Mouse (Mus musculus) liver, embryonic 11.5 days (tissue): ENCODE measurements around the gene Dusp1. TPM values are rescaled to one million over a fixed set of nuclear protein-coding genes. Genes with fewer than 3 reads are reported as not detected.
A peak's percentile ranks its signal among the peaks of the same experiment; 100 is the strongest.

Experiments
- ATAC-seq: fragments of 200-750 bp; cut with Nextera tagmentation; replicated peaks from 2 replicates; pipeline ENCODE4 v1.8.0; 2017; ENCODE audit warnings: moderate number of reproducible peaks, mild to moderate bottlenecking, moderate TSS enrichment, moderate library complexity; ENCODE audit not compliant: low FRiP score
- DNase-seq: peaks from one replicate; pipeline ENCODE4 v3.0.0-alpha.2; 2017; ENCODE audit warnings: low spot score
- H3K27ac ChIP-seq: fragments of 300-500 bp; sonication (generic); 2 replicates; pipeline ENCODE4 v1.5.1; 2014; ENCODE audit warnings: mild to moderate bottlenecking, low read depth, low read length, control low read depth
- H3K27me3 ChIP-seq: fragments of 300-500 bp; sonication (generic); replicated peaks from 2 replicates; pipeline ENCODE4 v1.6.1; 2014; ENCODE audit warnings: low read length, mixed read lengths; ENCODE audit not compliant: control insufficient read depth, insufficient read depth
- H3K36me3 ChIP-seq: fragments of 300-500 bp; sonication (generic); 2 replicates; pipeline ENCODE4 v1.6.1; 2014; ENCODE audit warnings: mild to moderate bottlenecking, low read length, moderate library complexity, mixed read lengths; ENCODE audit not compliant: control insufficient read depth, insufficient read depth
- H3K4me1 ChIP-seq: fragments of 300-500 bp; sonication (generic); replicated peaks from 2 replicates; pipeline ENCODE4 v1.6.1; 2014; ENCODE audit warnings: low read length, mixed read lengths; ENCODE audit not compliant: control insufficient read depth, insufficient read depth
- H3K4me2 ChIP-seq: fragments of 300-500 bp; sonication (generic); 2 replicates; pipeline ENCODE4 v1.6.1; 2014; ENCODE audit warnings: mild to moderate bottlenecking, control low read depth, moderate library complexity
- H3K4me3 ChIP-seq: fragments of 300-500 bp; sonication (generic); 2 replicates; pipeline ENCODE4 v1.5.1; 2014; ENCODE audit warnings: low read depth, low read length, control low read depth
- H3K9ac ChIP-seq: fragments of 300-500 bp; sonication (generic); 2 replicates; pipeline ENCODE4 v1.6.1; 2014; ENCODE audit warnings: low read depth, low read length, control low read depth
- H3K9me3 ChIP-seq: fragments of 300-500 bp; sonication (generic); 2 replicates; pipeline ENCODE4 v1.6.1; 2016; ENCODE audit warnings: low read length, inconsistent platforms, mixed read lengths; ENCODE audit not compliant: control insufficient read depth
- WGBS: fragments of 180-500 bp; shearing (Covaris S2); extraction: QIAGEN DNeasy Blood & Tissue Kit; methylation state at CpG from one replicate; pipeline ENCODE4 v1.1.7; 2014; 5-methylcytosine and 5-hydroxymethylcytosine counted together
- polyA plus RNA-seq: library from polyadenylated mRNA; unstranded; fragments of >200 nt; fragmentation: Nextera tagmentation; extraction: Ambion mirVana; gene quantifications from 2 replicates; pipeline ENCODE4 v1.2.1, GENCODE M21; 2014

Gene Dusp1
- polyA plus RNA-seq, 1 experiment from 2014 or later: 18.6 TPM

DNA sequence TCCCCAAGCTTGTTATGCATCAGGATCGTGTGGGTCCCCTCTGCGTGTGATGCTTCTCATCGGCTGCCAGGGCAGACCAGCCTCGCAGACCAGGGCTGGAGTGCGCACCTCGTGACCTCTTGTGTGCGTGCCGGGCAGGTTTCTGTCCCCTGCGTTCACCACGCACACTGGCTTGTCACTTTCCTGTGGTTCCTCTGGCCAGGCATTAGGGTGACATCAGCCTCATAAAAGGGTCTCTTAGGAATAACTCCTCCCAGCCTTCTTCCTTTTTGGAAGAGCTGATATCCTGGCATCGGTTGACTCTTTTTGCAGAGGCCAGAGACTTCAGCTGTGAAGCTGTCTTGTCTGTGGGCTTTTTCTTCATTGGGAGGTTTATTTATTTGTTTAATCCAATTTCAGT lies 12.2 kb upstream of the Dusp1 start:
- DNase-seq (no peak), ATAC-seq (no peak)
- Histone ChIP-seq H3K9me3 (no peaks in the 10 kb centered on the region), H3K4me3 (no peak overlapping the region), H3K27ac (no peak overlapping the region), H3K9ac (no peak overlapping the region), H3K4me2 (no peak overlapping the region), H3K27me3 (no peaks in the 10 kb centered on the region), H3K4me1 (peaks cover 34% of the 10 kb centered on the region), H3K36me3 (peaks cover 2% of the 10 kb centered on the region)
- WGBS: 89% methylated on average over 11 of the region's 11 CpGs

DNA sequence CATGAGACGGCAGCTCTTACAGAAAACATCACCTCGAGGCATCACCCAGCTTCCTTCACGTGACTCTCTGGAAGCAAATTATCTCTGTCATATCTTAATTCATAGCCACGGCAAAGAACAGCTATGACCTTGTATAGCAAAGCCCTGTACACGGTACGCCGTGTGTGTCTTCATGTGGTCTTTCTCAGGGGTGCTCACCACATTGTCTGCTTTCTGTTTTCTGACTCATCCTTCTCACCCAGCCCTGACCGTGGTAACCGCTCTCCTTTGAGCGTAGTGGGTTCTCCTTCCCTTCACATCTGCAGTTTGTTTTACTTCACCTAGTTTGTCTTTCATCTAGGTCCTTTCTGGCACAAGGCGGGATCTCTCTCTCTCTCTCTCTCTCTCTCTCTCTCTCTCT lies 10.3 kb upstream of the Dusp1 start:
- H3K27me3 ChIP-seq: no peaks in the 10 kb centered on the region
- H3K4me3 ChIP-seq: no peak overlapping the region
- 91% methylated on average over 11 of the region's 11 CpGs for WGBS
- H3K36me3 ChIP-seq: peaks cover 15% of the 10 kb centered on the region
- no peak overlapping the region for H3K9ac ChIP-seq
- no peak overlapping the region for H3K4me2 ChIP-seq
- H3K9me3 ChIP-seq: no peaks in the 10 kb centered on the region
- peaks cover 34% of the 10 kb centered on the region for H3K4me1 ChIP-seq
- DNase-seq (no peak), ATAC-seq (no peak)
- no peak overlapping the region; the same call in 1 of the 2 replicates for H3K27ac ChIP-seq

DNA sequence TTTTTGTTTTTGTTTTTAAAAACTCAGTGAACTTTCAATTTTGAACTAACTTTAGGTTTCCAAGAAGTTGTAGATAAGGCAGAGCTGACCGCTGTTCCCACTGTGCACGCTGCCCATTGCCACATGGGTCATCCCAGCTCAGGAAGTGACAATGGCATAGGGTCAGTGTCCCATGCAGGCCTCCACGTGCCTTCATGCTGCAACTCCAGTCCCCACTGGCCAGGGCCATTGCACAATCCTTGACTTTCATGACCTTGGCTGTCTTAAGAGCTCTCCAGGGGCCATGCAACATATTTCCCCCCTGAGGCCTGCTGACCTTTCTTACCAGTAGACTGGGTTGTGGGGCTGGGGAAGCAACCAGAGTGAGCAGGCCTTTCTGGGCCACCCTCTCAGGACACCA lies 9.4 kb upstream of the Dusp1 start:
- H3K27ac ChIP-seq: no peak overlapping the region

DNA sequence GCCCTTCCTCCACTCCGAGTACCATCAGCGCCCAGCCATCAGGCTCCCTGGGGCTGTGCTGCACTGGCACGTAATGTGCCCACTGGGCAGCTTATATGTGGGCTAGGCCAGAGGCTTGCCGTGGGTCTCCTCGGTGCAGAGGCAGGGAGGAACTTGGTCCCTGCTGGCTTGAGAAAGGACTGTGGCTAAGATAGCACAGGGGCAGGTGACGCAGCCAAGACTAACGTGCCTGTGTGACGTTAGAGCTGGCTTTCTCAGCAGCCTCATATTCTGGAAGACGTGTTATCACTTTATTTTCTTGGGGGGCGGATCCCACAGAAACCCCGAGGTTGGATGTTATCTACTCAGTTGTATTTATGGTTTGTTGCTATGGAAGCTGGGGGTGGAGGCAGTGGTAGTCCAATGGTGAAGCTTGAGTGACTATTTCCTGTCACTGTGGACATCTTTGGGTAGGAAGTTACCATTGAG lies 8.8 kb upstream of the Dusp1 start:
- WGBS: 61% methylated on average over 11 of the region's 11 CpGs
- no peak for DNase-seq
- peak overlapping the region; percentile 14; the same call in 1 of the 2 replicates for H3K4me2 ChIP-seq
- H3K4me1 ChIP-seq: peaks cover 29% of the 10 kb centered on the region
- peaks cover 20% of the 10 kb centered on the region for H3K36me3 ChIP-seq
- H3K9ac ChIP-seq: 0 out of 2 replicates have a peak overlapping the region, but pooled peaks have one; percentile 8
- no peaks in the 10 kb centered on the region for H3K9me3 ChIP-seq
- no peak overlapping the region for H3K27ac ChIP-seq
- H3K4me3 ChIP-seq: no peak overlapping the region
- H3K27me3 ChIP-seq: no peaks in the 10 kb centered on the region
- ATAC-seq: peak; percentile 75

More for the DNA sequence above, 9.4 kb upstream of the Dusp1 start:
- ATAC-seq: no peak
- Histone ChIP-seq H3K9ac (no peak overlapping the region), H3K36me3 (peaks cover 19% of the 10 kb centered on the region), H3K4me2 (no peak overlapping the region), H3K4me3 (no peak overlapping the region), H3K27me3 (no peaks in the 10 kb centered on the region), H3K9me3 (no peaks in the 10 kb centered on the region), H3K4me1 (peaks cover 35% of the 10 kb centered on the region)
- 67% methylated on average over 3 of the region's 3 CpGs for WGBS
- DNase-seq: no peak

DNA sequence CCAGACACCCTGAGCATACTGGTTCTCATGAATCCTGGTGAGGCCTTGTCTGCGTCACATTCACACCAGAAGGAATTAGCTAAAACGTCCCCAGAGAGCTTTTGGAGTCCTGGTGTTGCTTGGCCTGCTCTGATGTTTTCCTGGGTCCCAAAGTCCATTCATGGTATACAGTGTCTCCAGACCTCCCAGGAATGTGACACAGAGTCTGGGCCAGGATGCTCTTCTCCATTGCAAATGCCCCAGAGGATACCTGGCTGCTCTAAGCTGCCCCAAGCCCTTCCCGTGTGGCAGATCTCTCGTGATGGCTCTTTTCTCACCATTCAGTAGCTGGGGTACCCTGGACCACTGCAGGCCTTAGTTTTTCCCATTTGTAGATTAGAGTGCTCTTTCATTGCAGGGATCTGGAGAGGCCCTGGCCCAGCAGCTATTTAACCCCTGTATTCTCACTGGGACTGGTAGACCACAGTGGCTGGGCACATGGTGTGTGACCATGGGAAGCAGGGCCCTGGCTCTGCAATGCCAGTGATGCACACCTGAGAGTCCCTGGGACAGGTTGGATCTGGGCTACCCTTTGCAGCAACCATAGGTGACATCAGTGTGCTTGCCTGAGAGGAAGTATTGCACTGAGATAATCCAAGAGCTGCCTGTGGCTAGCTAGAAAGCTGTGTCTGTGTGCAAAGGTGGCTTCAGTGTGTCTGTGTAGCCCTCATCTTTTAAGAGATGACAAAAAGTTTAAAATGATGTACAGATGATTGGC lies 7.8 kb upstream of the Dusp1 start:
- no peak overlapping the region for H3K4me3 ChIP-seq
- WGBS: 85% methylated on average over 4 of the region's 4 CpGs
- no peak overlapping the region for H3K4me2 ChIP-seq
- no peaks in the 10 kb centered on the region for H3K27me3 ChIP-seq
- H3K4me1 ChIP-seq: peaks cover 22% of the 10 kb centered on the region
- DNase-seq (no peak), ATAC-seq (no peak)
- no peak overlapping the region for H3K9ac ChIP-seq
- H3K9me3 ChIP-seq: no peaks in the 10 kb centered on the region
- 0 out of 2 replicates have a peak overlapping the region, but pooled peaks have one; percentile 24 for H3K27ac ChIP-seq
- peaks cover 22% of the 10 kb centered on the region for H3K36me3 ChIP-seq

DNA sequence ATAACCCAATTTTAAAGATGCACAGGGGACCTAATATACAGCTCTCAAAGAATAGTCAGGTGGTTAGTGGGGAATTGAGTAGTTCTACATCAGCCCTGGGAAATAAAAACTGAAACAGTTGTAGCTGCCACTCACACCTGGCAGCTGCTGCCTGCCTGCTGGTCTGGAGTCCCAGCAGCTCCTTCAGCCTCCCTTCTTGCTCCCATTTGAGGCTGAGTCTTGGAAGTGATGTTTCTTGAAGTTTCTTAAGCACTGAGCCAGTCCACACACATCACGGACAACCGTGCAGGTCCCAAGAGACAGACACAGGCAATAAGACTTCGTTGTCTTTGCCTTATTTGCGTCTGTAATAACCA lies 5.9 kb upstream of the Dusp1 start:
- Histone ChIP-seq H3K36me3 (peaks cover 22% of the 10 kb centered on the region), H3K4me2 (no peak overlapping the region), H3K27ac (no peak overlapping the region), H3K27me3 (no peaks in the 10 kb centered on the region), H3K9me3 (no peaks in the 10 kb centered on the region), H3K4me1 (peaks cover 26% of the 10 kb centered on the region), H3K9ac (no peak overlapping the region), H3K4me3 (no peak overlapping the region)
- no peak for DNase-seq
- whole genome bisulfite sequencing: 91% methylated on average over 4 of the region's 4 CpGs
- ATAC-seq: no peak

DNA sequence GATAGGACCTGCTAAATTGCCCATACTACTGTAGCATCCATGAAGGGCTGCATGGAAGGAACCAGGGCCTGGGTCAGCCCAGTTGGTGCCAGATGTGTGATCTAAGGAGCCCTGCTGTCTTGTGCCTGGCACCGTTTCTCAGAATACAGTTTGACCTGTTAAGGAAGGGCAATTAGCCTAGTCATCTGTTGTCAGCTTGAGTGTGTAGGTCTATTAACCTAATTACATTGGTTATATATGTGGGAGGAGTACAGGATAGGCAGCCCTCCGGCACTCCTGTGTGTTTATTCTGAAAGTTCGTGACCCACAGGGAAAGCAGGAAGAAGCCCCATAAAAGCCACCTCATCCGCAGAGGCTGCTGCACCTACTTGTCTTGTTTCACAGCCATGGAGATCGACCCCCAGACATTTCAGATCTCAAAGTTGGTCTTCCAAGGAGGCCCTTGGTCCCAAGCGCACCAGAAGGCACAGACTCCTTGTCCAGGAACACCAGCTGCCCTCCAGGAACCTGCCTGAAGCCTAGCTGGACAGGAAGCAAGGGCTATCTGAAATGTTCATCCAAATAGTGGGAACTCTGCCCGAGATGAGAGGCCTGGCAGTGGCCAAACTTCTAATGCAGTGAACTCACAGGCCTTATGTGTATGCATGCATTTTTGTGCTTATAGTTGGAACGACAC lies 5.4 kb upstream of the Dusp1 start:
- Histone ChIP-seq H3K4me3 (no peak overlapping the region), H3K36me3 (peaks cover 22% of the 10 kb centered on the region), H3K27me3 (no peaks in the 10 kb centered on the region), H3K9me3 (no peaks in the 10 kb centered on the region), H3K4me1 (peaks cover 32% of the 10 kb centered on the region), H3K4me2 (no peak overlapping the region), H3K27ac (no peak overlapping the region), H3K9ac (no peak overlapping the region)
- WGBS: 71% methylated on average over 8 of the region's 8 CpGs
- no peak for ATAC-seq
- DNase-seq: no peak

DNA sequence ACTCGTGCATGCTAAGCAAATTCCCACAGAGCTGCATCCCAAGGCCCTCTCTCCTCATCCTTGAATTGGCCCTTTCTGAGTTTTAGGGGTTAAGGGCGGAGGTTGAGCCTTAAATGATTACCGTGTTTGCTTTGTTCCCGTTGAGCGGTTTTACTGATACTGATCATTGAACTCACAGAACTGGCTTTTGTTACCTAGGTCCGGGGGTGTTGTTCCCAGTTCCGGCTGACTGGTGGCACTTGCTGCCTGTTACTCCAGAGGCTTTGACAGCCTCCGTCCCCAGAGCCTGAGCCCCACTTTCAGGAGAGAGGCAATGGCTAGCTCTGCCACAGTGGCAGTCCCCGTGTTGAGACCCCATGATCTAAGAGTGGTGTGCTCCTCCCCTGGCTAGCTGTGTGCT lies 2.5 kb upstream of the Dusp1 start:
- Histone ChIP-seq H3K27ac (no peak overlapping the region), H3K9me3 (no peaks in the 10 kb centered on the region), H3K4me3 (no peak overlapping the region), H3K4me2 (peak overlapping the region; percentile 28; the same call in 1 of the 2 replicates), H3K9ac (no peak overlapping the region), H3K36me3 (peaks cover 20% of the 10 kb centered on the region), H3K4me1 (peaks cover 28% of the 10 kb centered on the region), H3K27me3 (no peaks in the 10 kb centered on the region)
- no peak for ATAC-seq
- no peak for DNase-seq
- whole genome bisulfite sequencing: 75% methylated on average over 9 of the region's 9 CpGs
